Mouse (Mus musculus) midbrain, embryonic 14.5 days (tissue): ENCODE results near the gene Rarg. TPM values are rescaled to one million over a fixed set of nuclear protein-coding genes. Genes with fewer than 3 reads are reported as not detected.

Experiments used
- ATAC-seq: fragments of 200-750 bp; cut with Nextera tagmentation; 2 replicates; pipeline ENCODE4 v1.8.0; 2017; ENCODE audit warnings: moderate number of reproducible peaks, moderate library complexity; ENCODE audit not compliant: low FRiP score, low TSS enrichment
- DNase-seq: peaks from one replicate; pipeline ENCODE4 v3.0.0-alpha.2; 2015
- H3K27ac ChIP-seq: fragments of 300-500 bp; sonication (generic); replicated peaks from 2 replicates; pipeline ENCODE4 v1.5.1; 2014; ENCODE audit warnings: mild to moderate bottlenecking, low read depth, low read length, moderate library complexity
- H3K27me3 ChIP-seq: fragments of 300-500 bp; sonication (generic); 2 replicates; pipeline ENCODE4 v1.6.1; 2014; ENCODE audit warnings: low read length, control low read depth, mixed read lengths; ENCODE audit not compliant: control insufficient read depth, insufficient read depth
- H3K36me3 ChIP-seq: fragments of 300-500 bp; sonication (generic); 2 replicates; pipeline ENCODE4 v1.6.1; 2014; ENCODE audit warnings: low read length, control low read depth; ENCODE audit not compliant: control insufficient read depth, insufficient read depth
- H3K4me1 ChIP-seq: fragments of 300-500 bp; sonication (generic); 2 replicates; pipeline ENCODE4 v1.6.1; 2014; ENCODE audit warnings: mild to moderate bottlenecking, antibody characterized with exemption, low read length, control low read depth; ENCODE audit not compliant: control insufficient read depth, insufficient read depth
- H3K4me2 ChIP-seq: fragments of 300-500 bp; sonication (generic); 2 replicates; pipeline ENCODE4 v1.6.1; 2014; ENCODE audit warnings: mild to moderate bottlenecking, low read length, moderate library complexity
- H3K4me3 ChIP-seq: fragments of 300-500 bp; sonication (generic); replicated peaks from 2 replicates; pipeline ENCODE4 v1.5.1; 2014; ENCODE audit warnings: low read depth, low read length
- H3K9ac ChIP-seq: fragments of 300-500 bp; sonication (generic); replicated peaks from 2 replicates; pipeline ENCODE4 v1.6.1; 2014; ENCODE audit warnings: mild to moderate bottlenecking, low read length, moderate library complexity
- H3K9me3 ChIP-seq: fragments of 300-500 bp; sonication (generic); 2 replicates; pipeline ENCODE4 v1.6.1; 2016; ENCODE audit warnings: low read length, control low read depth, mixed read lengths; ENCODE audit not compliant: control insufficient read depth
- WGBS: fragments of 180-500 bp; shearing (Covaris S2); extraction: QIAGEN DNeasy Blood & Tissue Kit; methylation state at CpG from one replicate; pipeline ENCODE4 v1.1.7; 2014; 5-methylcytosine and 5-hydroxymethylcytosine counted together
- polyA plus RNA-seq: library from polyadenylated mRNA; unstranded; fragments of >200 nt; fragmentation: Nextera tagmentation; extraction: Ambion mirVana; gene quantifications from 2 replicates; pipeline ENCODE4 v1.2.1, GENCODE M21; 2014

The Rarg gene
- polyA plus RNA-seq, 1 experiment from 2014 or later = 3.6 TPM

DNA sequence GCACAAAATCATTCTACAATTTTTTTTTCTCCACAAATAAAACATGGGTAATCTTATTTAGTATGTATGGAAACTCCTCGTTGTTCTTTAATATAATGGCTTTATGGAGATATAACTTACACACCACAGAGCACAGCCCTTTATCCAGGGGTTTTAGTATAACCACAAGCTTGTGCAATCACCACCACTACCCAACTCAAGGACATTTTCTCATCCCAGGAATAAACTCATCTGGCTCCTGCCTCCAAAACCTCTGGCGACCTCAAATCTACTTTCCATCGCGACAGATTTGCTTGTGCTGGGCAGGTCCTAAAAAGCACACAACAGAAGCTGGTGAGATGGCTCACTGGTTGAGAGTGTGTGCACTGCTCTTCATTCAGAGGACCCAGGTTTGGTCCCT lies 63.7 kb downstream of the Rarg start:
- H3K9me3 ChIP-seq = no peaks in the 10 kb centered on the region
- H3K4me1 ChIP-seq = no peaks in the 10 kb centered on the region
- H3K27me3 ChIP-seq = no peaks in the 10 kb centered on the region
- H3K36me3 ChIP-seq = no peaks in the 10 kb centered on the region
- no peak overlapping the region for H3K4me3 ChIP-seq
- ATAC-seq (no peak), DNase-seq (no peak)
- WGBS = 90% methylated on average over 4 of the region's 4 CpGs
- H3K27ac ChIP-seq = no peak overlapping the region
- H3K9ac ChIP-seq = no peak overlapping the region
- H3K4me2 ChIP-seq = no peak overlapping the region

DNA sequence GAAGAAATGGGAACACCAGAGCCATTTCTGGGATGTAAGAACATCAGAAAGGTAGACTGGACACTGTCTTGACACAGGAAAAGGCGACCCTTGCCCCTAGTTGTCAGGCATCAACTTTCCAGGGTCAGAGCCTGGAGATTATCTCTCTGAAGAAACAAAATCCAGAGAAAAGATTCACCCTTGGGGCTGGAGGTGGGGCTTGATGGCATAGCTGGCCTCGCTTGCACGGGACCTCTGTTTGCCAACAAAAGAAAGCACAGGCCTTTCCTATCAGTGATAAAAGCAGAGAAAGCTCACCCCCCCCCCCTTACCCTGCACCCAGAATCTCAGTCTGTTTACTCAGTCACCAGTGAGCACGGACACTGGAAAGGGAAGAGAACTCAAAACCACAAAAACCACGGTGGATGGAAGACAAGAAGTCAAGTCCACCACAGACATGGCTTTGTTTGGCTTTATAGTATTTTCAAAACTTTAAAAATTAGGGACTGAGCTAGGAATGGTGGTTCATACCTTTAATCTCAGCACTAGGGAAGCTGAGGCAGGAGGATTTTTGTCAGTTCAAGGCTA lies 64.4 kb downstream of the Rarg start:
- Histone ChIP-seq H3K4me3 (no peak overlapping the region), H3K4me2 (no peak overlapping the region), H3K27me3 (no peaks in the 10 kb centered on the region), H3K36me3 (no peaks in the 10 kb centered on the region), H3K27ac (no peak overlapping the region), H3K9me3 (no peaks in the 10 kb centered on the region), H3K4me1 (no peaks in the 10 kb centered on the region), H3K9ac (no peak overlapping the region)
- ATAC-seq = no peak
- 61% methylated on average over 5 of the region's 5 CpGs for WGBS
- no peak for DNase-seq

DNA sequence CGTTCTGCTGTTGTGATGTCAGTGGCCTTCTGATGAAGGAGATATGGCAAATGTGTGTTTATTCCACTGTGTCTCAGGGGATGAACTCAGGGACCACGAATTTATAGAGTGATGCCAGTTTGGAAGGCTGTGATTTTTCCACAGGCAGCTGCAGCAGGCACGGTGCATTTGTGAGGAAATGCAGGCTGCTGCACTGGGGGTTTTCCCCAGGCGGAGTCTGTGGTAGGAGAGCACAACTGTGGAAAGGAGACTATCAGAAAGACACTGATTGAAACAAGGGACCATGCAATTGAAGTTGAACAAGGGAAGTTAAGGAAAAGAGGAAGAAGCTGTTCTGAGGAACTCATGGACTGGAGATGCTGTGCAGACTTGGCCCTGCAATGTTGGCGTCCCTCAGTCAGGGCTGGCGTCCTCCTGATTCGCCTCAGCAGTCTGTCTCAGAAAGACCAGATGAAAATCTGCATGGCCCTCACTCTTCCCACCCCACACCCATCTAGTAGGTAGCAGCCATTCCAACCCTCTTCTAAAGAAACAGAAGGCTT lies 65.0 kb downstream of the Rarg start:
- no peaks in the 10 kb centered on the region for H3K9me3 ChIP-seq
- H3K36me3 ChIP-seq = no peaks in the 10 kb centered on the region
- H3K9ac ChIP-seq = no peak overlapping the region
- no peaks in the 10 kb centered on the region for H3K4me1 ChIP-seq
- WGBS = 75% methylated on average over 7 of the region's 7 CpGs
- ATAC-seq = no peak
- no peaks in the 10 kb centered on the region for H3K27me3 ChIP-seq
- no peak for DNase-seq
- H3K27ac ChIP-seq = no peak overlapping the region
- H3K4me2 ChIP-seq = no peak overlapping the region
- no peak overlapping the region for H3K4me3 ChIP-seq

DNA sequence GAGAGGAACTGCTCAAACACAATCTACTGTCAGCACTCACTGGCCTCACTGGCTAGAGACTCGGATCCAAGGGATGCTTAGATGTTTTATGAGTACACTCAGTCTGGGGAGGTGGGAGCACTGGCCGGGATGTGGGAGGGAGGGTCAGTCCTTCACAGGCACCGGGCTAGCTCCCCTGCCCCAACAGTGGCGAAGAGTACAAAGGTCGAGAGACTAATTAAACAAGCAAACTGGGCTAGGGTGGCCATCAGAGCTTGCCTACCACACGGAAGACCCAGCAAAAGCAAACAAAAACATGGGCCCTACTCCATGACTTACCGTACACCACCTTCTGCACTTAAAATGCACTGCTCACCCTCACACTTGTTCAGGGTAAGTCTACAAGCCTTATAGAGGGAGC lies 65.6 kb downstream of the Rarg start:
- no peaks in the 10 kb centered on the region for H3K27me3 ChIP-seq
- no peak overlapping the region for H3K4me3 ChIP-seq
- no peak overlapping the region for H3K27ac ChIP-seq
- H3K4me2 ChIP-seq = no peak overlapping the region
- no peak for DNase-seq
- no peak overlapping the region for H3K9ac ChIP-seq
- no peaks in the 10 kb centered on the region for H3K9me3 ChIP-seq
- ATAC-seq = no peak
- H3K4me1 ChIP-seq = no peaks in the 10 kb centered on the region
- no peaks in the 10 kb centered on the region for H3K36me3 ChIP-seq
- WGBS = 81% methylated on average over 7 of the region's 7 CpGs

DNA sequence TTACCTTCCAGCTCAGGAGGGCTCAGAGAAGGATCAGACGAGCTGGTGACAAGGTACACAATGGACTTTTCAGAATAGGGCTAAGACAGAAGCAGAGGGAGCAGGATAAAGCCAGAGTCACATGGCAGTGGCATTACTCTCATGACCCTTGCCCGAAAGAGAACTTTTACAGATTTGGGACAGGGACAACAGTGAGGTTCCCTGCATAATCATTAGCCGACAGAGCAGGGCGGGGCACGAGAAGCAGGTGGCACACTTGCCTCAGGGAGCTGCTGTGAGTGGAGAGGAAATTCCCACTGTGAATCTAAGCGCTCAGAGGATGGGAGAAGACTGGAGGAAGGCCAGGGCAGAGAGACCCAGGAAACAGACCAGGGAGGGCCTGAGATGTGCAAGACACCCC lies 68.4 kb downstream of the Rarg start:
- no peak overlapping the region for H3K4me2 ChIP-seq
- no peak for DNase-seq
- H3K4me3 ChIP-seq = no peak overlapping the region
- 57% methylated on average over 6 of the region's 6 CpGs for WGBS
- no peaks in the 10 kb centered on the region for H3K27me3 ChIP-seq
- no peaks in the 10 kb centered on the region for H3K9me3 ChIP-seq
- H3K4me1 ChIP-seq = no peaks in the 10 kb centered on the region
- no peak overlapping the region for H3K9ac ChIP-seq
- ATAC-seq = no peak
- H3K27ac ChIP-seq = no peak overlapping the region
- 0 out of 2 replicates have a peak, but pooled peaks cover 8% of the 10 kb centered on the region for H3K36me3 ChIP-seq

DNA sequence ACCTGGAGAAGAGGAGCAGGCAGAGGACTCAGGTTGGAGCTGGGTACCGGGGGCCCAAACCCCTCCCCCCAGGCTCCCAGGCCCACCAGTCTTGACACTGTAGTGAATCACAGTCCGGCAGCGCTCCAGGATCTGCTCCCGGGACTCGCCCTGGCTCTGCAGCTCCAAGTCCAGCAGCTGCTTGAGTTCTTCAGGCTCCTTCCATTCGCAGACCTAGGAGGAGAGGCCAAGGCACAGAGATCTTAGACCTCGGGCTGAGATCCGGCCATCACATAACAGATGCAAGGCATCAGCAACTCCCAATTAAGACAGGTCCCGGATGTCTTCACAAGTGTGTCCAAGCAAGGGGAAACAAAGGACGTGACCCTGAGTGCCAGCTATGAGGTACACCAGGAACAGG lies 69.2 kb downstream of the Rarg start:
- no peaks in the 10 kb centered on the region for H3K27me3 ChIP-seq
- DNase-seq (no peak), ATAC-seq (no peak)
- no peaks in the 10 kb centered on the region for H3K4me1 ChIP-seq
- no peak overlapping the region for H3K4me2 ChIP-seq
- H3K4me3 ChIP-seq = no peak overlapping the region
- H3K36me3 ChIP-seq = 0 out of 2 replicates have a peak, but pooled peaks cover 8% of the 10 kb centered on the region
- H3K9me3 ChIP-seq = no peaks in the 10 kb centered on the region
- no peak overlapping the region for H3K27ac ChIP-seq
- H3K9ac ChIP-seq = no peak overlapping the region
- 95% methylated on average over 10 of the region's 10 CpGs for WGBS

DNA sequence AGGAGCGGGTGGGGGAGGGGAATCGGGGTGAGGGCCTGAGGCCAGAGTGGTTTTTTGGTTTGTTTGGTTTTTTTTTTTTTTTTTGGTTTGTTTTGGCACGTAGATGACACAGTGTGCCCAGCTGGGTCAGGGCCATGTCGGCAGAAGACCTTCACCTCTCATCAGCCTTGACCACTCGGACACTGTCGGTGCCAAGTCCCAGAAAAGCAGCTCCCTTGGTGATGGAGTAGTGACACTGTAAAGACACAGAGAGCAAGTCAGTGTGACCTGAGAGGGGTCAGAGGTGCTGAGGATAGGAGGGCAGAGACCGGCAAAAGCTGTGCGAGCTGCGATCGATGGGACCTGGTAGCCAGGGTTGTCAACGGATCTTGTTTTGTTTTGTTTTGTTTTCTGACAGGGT lies 71.1 kb downstream of the Rarg start:
- Histone ChIP-seq H3K36me3 (0 out of 2 replicates have a peak, but pooled peaks cover 8% of the 10 kb centered on the region), H3K9me3 (no peaks in the 10 kb centered on the region), H3K27ac (no peak overlapping the region), H3K9ac (no peak overlapping the region), H3K4me3 (no peak overlapping the region), H3K4me1 (no peaks in the 10 kb centered on the region), H3K4me2 (no peak overlapping the region), H3K27me3 (no peaks in the 10 kb centered on the region)
- ATAC-seq (no peak), DNase-seq (no peak)
- 84% methylated on average over 11 of the region's 11 CpGs for WGBS

Other genes with a start within 250 kb of the Rarg start
- gene Krt18, start 229.3 kb downstream of the Rarg start, polyA plus RNA-seq = 0.35 and 1.3 TPM in 2 replicates
- 76.7 and 98.8 TPM in 2 replicates for gene Eif4b, start 183.7 kb downstream of the Rarg start, polyA plus RNA-seq
- gene Tns2, start 157.1 kb downstream of the Rarg start, polyA plus RNA-seq = 3.6 and 8.9 TPM in 2 replicates
- gene Spryd3, start 121.3 kb downstream of the Rarg start, polyA plus RNA-seq = 40.2 and 52.5 TPM in 2 replicates
- 1.3 and 1.6 TPM in 2 replicates for gene Igfbp6, start 113.2 kb downstream of the Rarg start, polyA plus RNA-seq
- gene Soat2, start 107.0 kb downstream of the Rarg start, polyA plus RNA-seq = not detected in 2 replicates
- gene Zfp740, start 54.3 kb downstream of the Rarg start, polyA plus RNA-seq = 43.5 and 57.7 TPM in 2 replicates
- 25.9 and 28.1 TPM in 2 replicates for gene Csad, start 52.8 kb downstream of the Rarg start, polyA plus RNA-seq
- 0.57 and 0.78 TPM in 2 replicates for gene Itgb7, start 25.6 kb downstream of the Rarg start, polyA plus RNA-seq
- gene Gm9918, start 13.0 kb upstream of the Rarg start, polyA plus RNA-seq = 0.09 TPM in 1 of 2 replicates, not detected in the other
- 51.9 and 53.3 TPM in 2 replicates for gene Mfsd5, start 21.9 kb upstream of the Rarg start, polyA plus RNA-seq
- 4.9 and 9.1 TPM in 2 replicates for gene Espl1, start 38.7 kb upstream of the Rarg start, polyA plus RNA-seq
- 562 and 649 TPM in 2 replicates for gene Pfdn5, start 68.6 kb upstream of the Rarg start, polyA plus RNA-seq
- gene Myg1, start 74.2 kb upstream of the Rarg start, polyA plus RNA-seq = 80.4 and 89.0 TPM in 2 replicates
- gene Aaas, start 93.3 kb upstream of the Rarg start, polyA plus RNA-seq = 27.6 and 30.6 TPM in 2 replicates
- 0.21 TPM in 1 of 2 replicates, not detected in the other for gene Sp7, start 109.7 kb upstream of the Rarg start, polyA plus RNA-seq
- gene Sp1, start 148.6 kb upstream of the Rarg start, polyA plus RNA-seq = 6.0 and 7.4 TPM in 2 replicates
- 0.18 and 0.39 TPM in 2 replicates for gene Amhr2, start 187.8 kb upstream of the Rarg start, polyA plus RNA-seq
- gene Prr13, start 201.5 kb upstream of the Rarg start, polyA plus RNA-seq = 127 and 133 TPM in 2 replicates
- 187 TPM in 2 replicates for gene Pcbp2, start 213.0 kb upstream of the Rarg start, polyA plus RNA-seq
- gene Gm10337, start 246.2 kb upstream of the Rarg start, polyA plus RNA-seq = 9.6 TPM in 1 of 2 replicates, not detected in the other